Mouse (Mus musculus): Measurements from ENCODE around the gene Tmem158. TPM values are rescaled to one million over a fixed set of nuclear protein-coding genes. Genes with fewer than 3 reads are reported as not detected.
A peak's percentile ranks its signal among the peaks of the same experiment; 100 is the strongest.

Gene Tmem158
- polyA plus RNA-seq, 1 experiment = 337 TPM

- H3K4me1 ChIP-seq = peaks cover 62% of the 10 kb centered on the region
- H3K4me3 ChIP-seq (replicated peaks) = peak overlapping the region; percentile 56
- peaks cover 22% of the 10 kb centered on the region for H3K36me3 ChIP-seq (replicated peaks; ENCODE audit: low read length)
- peaks cover 2% of the 10 kb centered on the region; the same call in 1 of the 2 replicates for H3K9me3 ChIP-seq
- no peaks in the 10 kb centered on the region for H3K27me3 ChIP-seq (replicated peaks)
- no peak for TF ChIP-seq GATA1 (IDR thresholded peaks at IDR 0.05; ENCODE audit: borderline replicate concordance, low read length)
- no peak for TF ChIP-seq FLI1 (IDR thresholded peaks at IDR 0.05; ENCODE audit: low read length)
These were observed 25.1 kb upstream of the Tmem158 start for GRCm38 (mm10) chr9:123285623-123286022.

DNA sequence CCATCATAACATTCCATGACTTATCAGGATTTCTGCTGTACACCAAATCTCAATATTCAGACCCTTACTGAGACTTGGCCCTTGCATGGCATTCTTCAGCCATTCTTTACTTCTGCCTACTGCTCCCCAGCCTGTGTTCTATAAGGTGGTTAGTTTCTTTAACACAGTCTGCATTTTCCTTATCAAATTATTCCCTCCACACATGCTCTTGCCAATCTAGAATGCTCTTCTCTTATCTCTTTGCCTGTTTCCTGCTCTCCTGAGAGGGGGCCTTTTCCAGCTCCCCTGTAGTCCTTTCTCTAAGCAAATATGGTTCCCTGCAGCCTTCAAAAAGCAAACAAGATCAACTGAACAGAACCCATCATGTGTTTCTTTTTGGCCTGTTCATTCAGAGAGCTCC, 20.2 kb upstream of the Tmem158 start:
- no peak for TF ChIP-seq FLI1 (IDR thresholded peaks at IDR 0.05; ENCODE audit: low read length)
- no peak for TF ChIP-seq GATA1 (IDR thresholded peaks at IDR 0.05; ENCODE audit: borderline replicate concordance, low read length)
- Histone ChIP-seq H3K27me3 (replicated peaks) (no peaks in the 10 kb centered on the region), H3K4me3 (replicated peaks) (no peak overlapping the region), H3K9me3 (peaks cover 2% of the 10 kb centered on the region; the same call in 1 of the 2 replicates), H3K4me1 (peaks cover 87% of the 10 kb centered on the region), H3K36me3 (replicated peaks; ENCODE audit: low read length) (peaks cover 31% of the 10 kb centered on the region)

GRCm38 (mm10) chr9:123278003-123278402, 17.4 kb upstream of the Tmem158 start:
- H3K4me1 ChIP-seq = peaks cover 89% of the 10 kb centered on the region
- H3K27me3 ChIP-seq (replicated peaks) = no peaks in the 10 kb centered on the region
- no peaks in the 10 kb centered on the region for H3K9me3 ChIP-seq
- TF ChIP-seq FLI1 (IDR thresholded peaks at IDR 0.05; ENCODE audit: low read length) = no peak
- H3K36me3 ChIP-seq (replicated peaks; ENCODE audit: low read length) = peaks cover 30% of the 10 kb centered on the region
- no peak overlapping the region for H3K4me3 ChIP-seq (replicated peaks)

GRCm38 (mm10) chr9:123275373-123275772, 14.8 kb upstream of the Tmem158 start:
- peak; percentile 99 for TF ChIP-seq GATA1 (IDR thresholded peaks at IDR 0.05; ENCODE audit: borderline replicate concordance, low read length)
- TF ChIP-seq FLI1 (IDR thresholded peaks at IDR 0.05; ENCODE audit: low read length) = no peak
- H3K27me3 ChIP-seq (replicated peaks) = no peaks in the 10 kb centered on the region
- H3K36me3 ChIP-seq (replicated peaks; ENCODE audit: low read length) = peaks cover 23% of the 10 kb centered on the region
- no peaks in the 10 kb centered on the region for H3K9me3 ChIP-seq
- peaks cover 100% of the 10 kb centered on the region for H3K4me1 ChIP-seq
- peak overlapping the region; percentile 78 for H3K4me3 ChIP-seq (replicated peaks)

DNA sequence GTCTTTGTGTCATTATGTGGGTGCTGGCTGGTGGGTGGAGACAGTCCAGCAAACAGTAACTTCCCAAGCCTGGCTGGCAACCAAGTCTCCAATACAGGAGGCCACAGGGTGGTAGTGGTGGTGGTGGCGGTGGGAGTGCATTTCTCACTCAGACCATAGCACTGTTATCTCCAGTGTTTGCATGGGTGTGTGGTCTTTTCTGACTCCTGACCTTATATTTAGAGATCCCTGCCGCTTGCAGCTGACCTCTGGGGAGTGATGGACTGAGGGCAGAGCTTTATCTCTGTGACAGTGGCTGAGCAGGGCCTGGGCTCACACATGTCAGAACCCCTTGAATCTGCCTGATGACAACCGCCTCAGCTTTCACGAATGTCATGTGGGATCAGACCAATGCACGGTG, 14.1 kb upstream of the Tmem158 start:
- H3K27me3 ChIP-seq (replicated peaks) = no peaks in the 10 kb centered on the region
- TF ChIP-seq FLI1 (IDR thresholded peaks at IDR 0.05; ENCODE audit: low read length) (no peak), GATA1 (IDR thresholded peaks at IDR 0.05; ENCODE audit: borderline replicate concordance, low read length) (no peak)
- H3K36me3 ChIP-seq (replicated peaks; ENCODE audit: low read length) = peaks cover 23% of the 10 kb centered on the region
- no peaks in the 10 kb centered on the region for H3K9me3 ChIP-seq
- H3K4me3 ChIP-seq (replicated peaks) = peak overlapping the region; percentile 84
- peaks cover 100% of the 10 kb centered on the region for H3K4me1 ChIP-seq

DNA sequence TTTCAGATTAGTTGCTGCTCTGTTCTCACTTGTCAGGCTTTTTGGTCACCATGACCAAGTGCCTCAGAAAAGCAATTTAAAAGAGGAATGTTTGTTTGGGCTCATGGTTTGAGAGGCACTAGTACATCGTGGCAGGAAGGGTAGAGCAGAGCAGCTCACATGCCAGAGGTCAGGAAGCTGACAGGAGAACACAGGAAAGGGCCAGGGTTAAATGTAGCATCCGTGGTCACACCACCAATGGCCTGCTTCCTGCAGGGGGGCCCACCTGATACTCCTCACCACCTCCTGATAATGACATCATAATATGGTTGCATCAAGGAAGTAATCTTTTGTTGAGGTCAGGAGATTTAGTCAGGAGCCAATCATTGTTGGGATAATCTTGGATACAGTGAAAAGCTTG, 13.3 kb upstream of the Tmem158 start:
- Histone ChIP-seq H3K27me3 (replicated peaks) (no peaks in the 10 kb centered on the region), H3K9me3 (no peaks in the 10 kb centered on the region), H3K4me1 (peaks cover 98% of the 10 kb centered on the region), H3K36me3 (replicated peaks; ENCODE audit: low read length) (peaks cover 23% of the 10 kb centered on the region), H3K4me3 (replicated peaks) (peak overlapping the region; percentile 59)
- peak; percentile 44; the same call in 1 of the 2 replicates for TF ChIP-seq FLI1 (IDR thresholded peaks at IDR 0.05; ENCODE audit: low read length)
- no peak for TF ChIP-seq GATA1 (IDR thresholded peaks at IDR 0.05; ENCODE audit: borderline replicate concordance, low read length)

- TF ChIP-seq FLI1 (IDR thresholded peaks at IDR 0.05; ENCODE audit: low read length) (no peak), GATA1 (IDR thresholded peaks at IDR 0.05; ENCODE audit: borderline replicate concordance, low read length) (no peak)
- peaks cover 15% of the 10 kb centered on the region for H3K36me3 ChIP-seq (replicated peaks; ENCODE audit: low read length)
- peaks cover 13% of the 10 kb centered on the region for H3K27me3 ChIP-seq (replicated peaks)
These were observed 11.0 kb upstream of the Tmem158 start for GRCm38 (mm10) chr9:123271552-123271951.

DNA sequence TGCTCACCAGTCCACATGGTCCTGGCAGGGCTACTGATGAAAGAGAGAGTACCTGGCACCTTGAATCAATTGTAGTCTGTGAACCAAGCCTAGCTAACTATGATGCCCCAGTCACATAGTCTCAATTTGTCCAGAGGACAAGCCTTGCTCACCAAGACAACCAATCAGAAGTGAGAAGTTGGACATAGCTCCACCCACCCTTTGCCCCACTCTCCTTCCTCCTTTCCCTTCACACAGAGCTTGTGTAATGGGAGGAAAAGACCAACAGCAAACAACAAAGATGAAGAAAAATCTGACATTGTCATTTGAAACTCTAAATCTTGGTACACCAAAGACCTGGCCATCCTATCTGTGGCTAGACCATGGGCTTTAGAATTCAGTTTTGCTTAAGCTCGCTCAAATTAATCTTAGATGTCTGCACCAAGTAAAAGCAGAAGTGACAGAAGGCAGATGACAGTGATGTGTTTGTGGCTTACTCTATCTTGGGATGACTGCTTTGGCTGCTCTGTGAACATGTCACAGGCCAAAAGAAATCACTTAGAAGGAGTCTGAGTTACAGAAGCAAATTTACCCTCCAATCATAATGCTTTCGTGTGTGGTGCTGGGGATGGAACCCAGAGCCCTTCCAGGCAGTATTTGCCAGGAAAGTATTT, 9.5 kb upstream of the Tmem158 start:
- no peak overlapping the region for H3K4me3 ChIP-seq (replicated peaks)
- peaks cover 15% of the 10 kb centered on the region for H3K36me3 ChIP-seq (replicated peaks; ENCODE audit: low read length)
- H3K4me1 ChIP-seq = peaks cover 92% of the 10 kb centered on the region
- peaks cover 13% of the 10 kb centered on the region for H3K27me3 ChIP-seq (replicated peaks)
- no peak for TF ChIP-seq GATA1 (IDR thresholded peaks at IDR 0.05; ENCODE audit: borderline replicate concordance, low read length)
- no peak for TF ChIP-seq FLI1 (IDR thresholded peaks at IDR 0.05; ENCODE audit: low read length)
- peaks cover 4% of the 10 kb centered on the region; the same call in 1 of the 2 replicates for H3K9me3 ChIP-seq

More at GRCm38 (mm10) chr9:123271552-123271951, 11.0 kb upstream of the Tmem158 start:
- Histone ChIP-seq H3K4me3 (replicated peaks) (peak overlapping the region; percentile 33), H3K9me3 (peaks cover 4% of the 10 kb centered on the region; the same call in 1 of the 2 replicates), H3K4me1 (peaks cover 92% of the 10 kb centered on the region)

DNA sequence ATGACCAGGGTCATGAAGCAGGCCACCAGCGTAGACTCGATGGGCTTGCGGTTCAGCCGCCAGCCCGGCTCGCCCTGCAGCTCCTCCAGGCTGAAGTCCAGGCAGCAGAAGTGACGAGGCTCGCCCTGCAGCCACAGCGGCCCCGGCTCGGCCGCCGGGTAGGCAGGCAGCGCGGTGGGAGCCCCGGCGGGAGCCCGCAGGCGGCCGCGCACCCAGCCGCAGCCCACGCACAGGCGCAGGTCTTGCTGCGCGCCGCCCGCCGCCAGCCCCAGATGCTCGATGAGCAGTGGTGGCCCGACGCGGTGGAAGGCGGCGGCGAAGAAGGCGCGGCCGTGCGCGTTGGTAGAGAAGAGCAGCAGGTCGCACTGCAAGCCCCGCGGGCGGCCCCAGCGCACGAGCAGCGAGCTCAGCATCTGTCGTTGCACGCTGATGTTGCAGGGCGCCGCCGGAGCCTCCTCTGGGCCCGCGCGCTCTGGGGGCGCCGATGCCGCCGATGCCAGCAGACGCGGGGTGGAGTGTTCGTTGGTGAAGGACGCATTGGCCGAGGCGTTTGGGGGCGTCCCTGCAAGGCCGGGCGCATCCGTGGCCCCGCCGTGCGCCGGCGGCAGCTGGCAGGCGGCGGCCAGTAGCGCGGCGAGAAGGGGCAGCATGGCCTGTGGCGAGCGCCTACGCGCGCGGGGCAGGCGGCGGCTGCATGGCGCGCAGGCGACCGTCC, 511 bp downstream of the Tmem158 start:
- H3K4me1 ChIP-seq = peaks cover 67% of the 10 kb centered on the region
- peaks cover 28% of the 10 kb centered on the region for H3K27me3 ChIP-seq (replicated peaks)

DNA sequence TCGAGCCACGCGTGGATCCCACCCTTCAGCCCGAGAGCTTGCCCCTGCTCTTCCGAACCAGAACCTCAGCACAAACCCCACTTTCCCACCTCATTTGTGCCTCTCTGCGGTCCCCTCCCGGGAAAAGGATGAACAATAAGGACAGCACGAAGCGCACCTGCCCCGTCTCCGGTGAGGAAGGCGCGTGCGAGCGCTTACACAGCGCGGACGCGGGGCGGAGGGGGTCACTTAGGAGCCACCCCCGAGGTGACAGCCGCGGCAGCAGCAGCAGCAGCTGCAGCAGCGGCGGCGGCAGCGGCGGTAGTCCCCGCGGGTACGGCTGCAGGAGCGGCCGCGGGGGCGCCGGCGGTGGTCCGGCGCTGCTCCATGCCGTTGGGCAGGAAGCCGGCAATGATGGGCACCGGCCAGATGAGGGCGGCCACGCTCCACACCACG, 1.1 kb downstream of the Tmem158 start:
- peaks cover 67% of the 10 kb centered on the region for H3K4me1 ChIP-seq
- H3K36me3 ChIP-seq (replicated peaks; ENCODE audit: low read length) = peaks cover 11% of the 10 kb centered on the region
- TF ChIP-seq FLI1 (IDR thresholded peaks at IDR 0.05; ENCODE audit: low read length) = no peak
- H3K9me3 ChIP-seq = no peaks in the 10 kb centered on the region
- peak overlapping the region; percentile 99 for H3K4me3 ChIP-seq (replicated peaks)
- H3K27me3 ChIP-seq (replicated peaks) = peaks cover 27% of the 10 kb centered on the region

More for the DNA sequence above, 511 bp downstream of the Tmem158 start:
- no peak for TF ChIP-seq FLI1 (IDR thresholded peaks at IDR 0.05; ENCODE audit: low read length)
- no peak for TF ChIP-seq GATA1 (IDR thresholded peaks at IDR 0.05; ENCODE audit: borderline replicate concordance, low read length)
- Histone ChIP-seq H3K36me3 (replicated peaks; ENCODE audit: low read length) (peaks cover 11% of the 10 kb centered on the region), H3K4me3 (replicated peaks) (peak overlapping the region; percentile 99), H3K9me3 (no peaks in the 10 kb centered on the region)

Data from megakaryocyte, embryonic 14.5 days (primary cell).